Comparison of ENCODE assay signal across 10 mouse cellular contexts in the genomic region with DNA sequence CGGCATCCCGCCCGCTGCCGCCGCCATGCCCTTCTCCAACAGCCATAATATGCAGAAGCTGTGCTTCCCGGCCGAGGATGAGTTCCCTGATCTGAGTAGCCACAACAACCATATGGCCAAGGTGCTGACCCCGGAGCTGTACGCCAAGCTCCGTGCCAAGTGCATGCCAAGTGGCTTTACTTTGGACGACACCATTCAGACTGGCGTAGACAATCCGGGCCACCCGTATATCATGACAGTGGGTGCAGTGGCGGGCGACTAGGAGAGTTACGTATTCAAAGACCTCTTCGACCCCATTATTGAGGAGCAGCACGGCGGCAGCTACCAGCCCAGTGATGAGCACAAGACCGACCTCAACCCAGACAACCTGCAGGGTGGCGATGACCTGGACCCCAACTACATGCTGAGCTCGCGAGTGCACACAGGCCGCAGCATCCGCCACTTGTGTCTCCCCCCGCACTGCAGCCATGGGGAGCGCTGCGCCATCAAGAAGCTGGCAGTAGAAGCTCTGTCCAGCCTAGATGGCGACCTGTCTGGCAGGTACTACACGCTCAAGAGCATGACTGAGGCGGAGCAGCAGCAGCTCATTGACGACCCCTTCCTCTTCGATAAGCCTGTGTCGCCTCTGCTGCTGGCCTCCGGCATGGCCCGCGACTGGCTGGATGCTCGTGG.
DNase-seq lines count a peak whose midpoint lies in the region; ATAC-seq and TF ChIP-seq lines count a peak whose summit lies in the region.
"Had no signal": no experiment of that assay in that cellular context is flagged by ENCODE, and none has a peak within 500 bp of the region (broad histone marks: within the 10 kb centered on the region; RNA-seq: fewer than 3 reads in every experiment).

No protein-coding gene starts in this region.

- intact Hi-C loops in heart, postnatal 10 days (cut with DNase I) = no loop called here

- no peaks in the 10 kb centered on the region for H3K4me1 ChIP-seq in heart, embryonic 13.5 days
- H3K4me1 ChIP-seq in liver, embryonic 12.5 days = no peaks in the 10 kb centered on the region
- no peaks in the 10 kb centered on the region for H3K4me1 ChIP-seq in liver, postnatal 0 days (ENCODE audit: insufficient read depth)
- H3K4me1 ChIP-seq in embryonic facial prominence, embryonic 13.5 days = no peaks in the 10 kb centered on the region
- H3K4me1 ChIP-seq in midbrain, embryonic 14.5 days (ENCODE audit: control insufficient read depth, insufficient read depth, low read length) = no peaks in the 10 kb centered on the region
- H3K4me1 ChIP-seq: hindbrain, embryonic 15.5 days had no signal

- H3K9me3 ChIP-seq in heart, embryonic 13.5 days = peaks cover 89% of the 10 kb centered on the region
- H3K9me3 ChIP-seq in liver, embryonic 12.5 days (replicated peaks) = peaks cover 59% of the 10 kb centered on the region
- peaks cover 33% of the 10 kb centered on the region for H3K9me3 ChIP-seq in liver, postnatal 0 days (ENCODE audit: low read length)
- peaks cover 50% of the 10 kb centered on the region for H3K9me3 ChIP-seq in embryonic facial prominence, embryonic 13.5 days
- H3K9me3 ChIP-seq in midbrain, embryonic 14.5 days (ENCODE audit: control insufficient read depth, low read length) = peaks cover 72% of the 10 kb centered on the region

- no peaks in the 10 kb centered on the region for H3K36me3 ChIP-seq in heart, embryonic 13.5 days
- no peaks in the 10 kb centered on the region for H3K36me3 ChIP-seq in liver, embryonic 12.5 days
- H3K36me3 ChIP-seq in liver, postnatal 0 days (replicated peaks; ENCODE audit: insufficient read depth, low read length) = no peaks in the 10 kb centered on the region
- no peaks in the 10 kb centered on the region for H3K36me3 ChIP-seq in embryonic facial prominence, embryonic 13.5 days
- no peaks in the 10 kb centered on the region for H3K36me3 ChIP-seq in midbrain, embryonic 14.5 days (ENCODE audit: control insufficient read depth, insufficient read depth, low read length)
- H3K36me3 ChIP-seq: hindbrain, embryonic 15.5 days had no signal

- H3K9ac ChIP-seq in heart, embryonic 13.5 days = no peak overlapping the region
- no peak overlapping the region for H3K9ac ChIP-seq in liver, embryonic 12.5 days
- no peak overlapping the region for H3K9ac ChIP-seq in liver, postnatal 0 days (replicated peaks)
- H3K9ac ChIP-seq in embryonic facial prominence, embryonic 13.5 days = no peak overlapping the region
- H3K9ac ChIP-seq in midbrain, embryonic 14.5 days (replicated peaks; ENCODE audit: low read length) = no peak overlapping the region
- H3K9ac ChIP-seq: hindbrain, embryonic 15.5 days had no signal

- no peak for TF ChIP-seq CTCF in liver, postnatal 0 days (IDR thresholded peaks at IDR 0.05; ENCODE audit: low read depth)

- ATAC-seq in heart, embryonic 13.5 days (ENCODE audit: extremely low read depth, insufficient number of reproducible peaks, low FRiP score, low TSS enrichment) = peak; percentile 15; the same call in 1 of the 2 replicates
- ATAC-seq in liver, embryonic 12.5 days = peak; percentile 42; the same call in 1 of the 2 replicates
- no peak for ATAC-seq in liver, postnatal 0 days
- ATAC-seq in embryonic facial prominence, embryonic 13.5 days (ENCODE audit: insufficient number of reproducible peaks, insufficient read depth, low FRiP score, low TSS enrichment, low read depth) = peak; percentile 54
- peak; percentile 57 for ATAC-seq in midbrain, embryonic 14.5 days (ENCODE audit: low FRiP score, low TSS enrichment)
- ATAC-seq in frontal cortex, adult (ENCODE audit: low TSS enrichment) = no peak

- H3K4me3 ChIP-seq in heart, embryonic 13.5 days = no peak overlapping the region
- H3K4me3 ChIP-seq in liver, embryonic 12.5 days = no peak overlapping the region
- H3K4me3 ChIP-seq in liver, postnatal 0 days (ENCODE audit: low read depth, low read length) = no peak overlapping the region
- no peak overlapping the region for H3K4me3 ChIP-seq in embryonic facial prominence, embryonic 13.5 days
- H3K4me3 ChIP-seq in midbrain, embryonic 14.5 days (replicated peaks; ENCODE audit: low read depth, low read length) = no peak overlapping the region
- H3K4me3 ChIP-seq: hindbrain, embryonic 15.5 days had no signal

- 86% methylated on average over 39 of the region's 39 CpGs for WGBS in heart, embryonic 13.5 days
- WGBS in liver, embryonic 12.5 days (ENCODE audit: insufficient replicate concordance) = 84% methylated on average over 39 of the region's 39 CpGs
- WGBS in liver, postnatal 0 days (ENCODE audit: insufficient replicate concordance) = 88% methylated on average over 39 of the region's 39 CpGs
- 94% methylated on average over 39 of the region's 39 CpGs for WGBS in embryonic facial prominence, embryonic 13.5 days
- WGBS in midbrain, embryonic 14.5 days = 94% methylated on average over 39 of the region's 39 CpGs

- H3K27ac ChIP-seq in heart, embryonic 13.5 days (replicated peaks) = no peak overlapping the region
- H3K27ac ChIP-seq in liver, embryonic 12.5 days = no peak overlapping the region
- H3K27ac ChIP-seq in liver, postnatal 0 days (ENCODE audit: low read depth) = no peak overlapping the region
- H3K27ac ChIP-seq in embryonic facial prominence, embryonic 13.5 days = no peak overlapping the region
- H3K27ac ChIP-seq in midbrain, embryonic 14.5 days (replicated peaks; ENCODE audit: low read depth, low read length) = no peak overlapping the region
- H3K27ac ChIP-seq: hindbrain, embryonic 15.5 days had no signal

- no peak for TF ChIP-seq EP300 in liver, postnatal 0 days (IDR thresholded peaks at IDR 0.05; ENCODE audit: low read depth)

- no peaks in the 10 kb centered on the region for H3K27me3 ChIP-seq in heart, embryonic 13.5 days (replicated peaks)
- H3K27me3 ChIP-seq in liver, embryonic 12.5 days (replicated peaks) = no peaks in the 10 kb centered on the region
- no peaks in the 10 kb centered on the region for H3K27me3 ChIP-seq in liver, postnatal 0 days (ENCODE audit: insufficient read depth, low read length)
- no peaks in the 10 kb centered on the region for H3K27me3 ChIP-seq in embryonic facial prominence, embryonic 13.5 days
- no peaks in the 10 kb centered on the region for H3K27me3 ChIP-seq in midbrain, embryonic 14.5 days (ENCODE audit: control insufficient read depth, insufficient read depth, low read length)
- H3K27me3 ChIP-seq: hindbrain, embryonic 15.5 days had no signal

- no peak overlapping the region for H3K4me2 ChIP-seq in heart, embryonic 13.5 days
- H3K4me2 ChIP-seq in liver, embryonic 12.5 days = no peak overlapping the region
- H3K4me2 ChIP-seq in liver, postnatal 0 days (ENCODE audit: low read depth, low read length) = no peak overlapping the region
- H3K4me2 ChIP-seq in embryonic facial prominence, embryonic 13.5 days = no peak overlapping the region
- H3K4me2 ChIP-seq in midbrain, embryonic 14.5 days (ENCODE audit: low read length) = no peak overlapping the region
- H3K4me2 ChIP-seq: hindbrain, embryonic 15.5 days had no signal

- no peak for DNase-seq in heart, postnatal 10 days
- no peak for DNase-seq in liver, postnatal 0 days
- no peak for DNase-seq in midbrain, embryonic 14.5 days
- no peak for DNase-seq in adrenal gland, postnatal 36 days
- DNase-seq: kidney, postnatal 4 days had no signal

Comparison
In these comparisons a context has a peak if more than half of its experiments do, and no peak if none do; other contexts are left out.
1. ATAC-seq: peak in heart, embryonic 13.5 days (single experiment), liver, embryonic 12.5 days (single experiment), embryonic facial prominence, embryonic 13.5 days (single experiment) and midbrain, embryonic 14.5 days (single experiment); none in liver, postnatal 0 days (single experiment) and frontal cortex, adult (single experiment).